Mouse (Mus musculus): Measurements from ENCODE around the gene Cenpe. TPM values are rescaled to one million over a fixed set of nuclear protein-coding genes. Genes with fewer than 3 reads are reported as not detected.

The Cenpe gene
- polyA plus RNA-seq, 1 experiment from 2014 or later = 57.3 TPM

DNA sequence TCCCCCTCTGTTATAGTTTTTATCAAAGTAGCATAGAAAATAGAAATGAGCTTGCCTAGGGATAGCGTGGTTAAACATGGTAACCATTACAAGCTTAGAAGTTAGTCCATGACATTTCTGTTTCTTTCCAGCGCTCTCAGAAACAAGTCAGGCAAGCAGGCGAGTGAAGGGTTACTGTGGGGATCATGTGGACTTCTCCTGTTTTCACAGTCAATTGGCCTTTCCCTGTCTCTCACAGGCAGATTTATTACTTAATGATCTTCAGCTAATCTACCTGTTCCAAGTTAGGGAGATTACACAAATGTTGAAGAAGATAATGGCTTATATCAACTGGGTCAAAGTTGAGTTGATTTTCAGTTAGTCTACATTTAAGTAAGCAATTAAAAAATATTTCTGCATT, 20.1 kb downstream of the Cenpe start:
- WGBS = 89% methylated on average over 3 of the region's 3 CpGs
- Histone ChIP-seq H3K4me2 (ENCODE audit: low read depth, low read length, severe bottlenecking) (no peak overlapping the region), H3K9me3 (ENCODE audit: control insufficient read depth, low read length) (no peaks in the 10 kb centered on the region), H3K4me3 (ENCODE audit: low read depth, low read length) (no peak overlapping the region), H3K27ac (ENCODE audit: low read depth, low read length) (no peak overlapping the region), H3K36me3 (ENCODE audit: control insufficient read depth, insufficient read depth, low read length) (peaks cover 15% of the 10 kb centered on the region; the same call in 1 of the 2 replicates), H3K27me3 (ENCODE audit: control insufficient read depth, insufficient read depth, low read length) (no peaks in the 10 kb centered on the region), H3K9ac (ENCODE audit: low read length) (no peak overlapping the region), H3K4me1 (replicated peaks; ENCODE audit: control insufficient read depth, insufficient read depth, low read length) (no peaks in the 10 kb centered on the region)
- no peak for DNase-seq (ENCODE audit: low spot score)
- ATAC-seq (replicated peaks; ENCODE audit: low FRiP score) = no peak

DNA sequence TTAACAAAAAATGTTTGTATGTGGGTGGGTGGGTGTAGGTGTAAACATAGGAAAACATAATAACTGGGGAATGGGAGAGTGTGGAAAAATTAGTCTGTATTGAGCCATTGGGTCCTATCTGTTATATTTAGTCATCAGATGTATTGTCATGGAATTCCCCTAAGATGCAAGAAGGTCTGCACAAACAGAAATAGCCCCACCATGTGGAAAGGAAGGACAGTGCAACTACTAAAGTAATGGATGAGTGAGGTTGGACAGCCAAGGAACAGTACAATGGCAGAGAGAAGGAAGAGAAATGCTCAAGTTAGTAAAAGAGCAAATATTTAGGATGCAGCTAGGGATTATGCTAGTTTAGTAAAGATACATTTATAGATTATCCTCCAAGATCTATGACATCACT, 33.4 kb downstream of the Cenpe start:
- H3K4me3 ChIP-seq (ENCODE audit: low read depth, low read length) = no peak overlapping the region
- no peak overlapping the region for H3K4me2 ChIP-seq (ENCODE audit: low read depth, low read length, severe bottlenecking)
- H3K9ac ChIP-seq (ENCODE audit: low read length) = no peak overlapping the region
- ATAC-seq (replicated peaks; ENCODE audit: low FRiP score) = no peak
- no peaks in the 10 kb centered on the region for H3K27me3 ChIP-seq (ENCODE audit: control insufficient read depth, insufficient read depth, low read length)
- no peak overlapping the region for H3K27ac ChIP-seq (ENCODE audit: low read depth, low read length)
- H3K9me3 ChIP-seq (ENCODE audit: control insufficient read depth, low read length) = no peaks in the 10 kb centered on the region
- peaks cover 25% of the 10 kb centered on the region; the same call in 1 of the 2 replicates for H3K36me3 ChIP-seq (ENCODE audit: control insufficient read depth, insufficient read depth, low read length)
- H3K4me1 ChIP-seq (replicated peaks; ENCODE audit: control insufficient read depth, insufficient read depth, low read length) = no peaks in the 10 kb centered on the region
- no peak for DNase-seq (ENCODE audit: low spot score)

DNA sequence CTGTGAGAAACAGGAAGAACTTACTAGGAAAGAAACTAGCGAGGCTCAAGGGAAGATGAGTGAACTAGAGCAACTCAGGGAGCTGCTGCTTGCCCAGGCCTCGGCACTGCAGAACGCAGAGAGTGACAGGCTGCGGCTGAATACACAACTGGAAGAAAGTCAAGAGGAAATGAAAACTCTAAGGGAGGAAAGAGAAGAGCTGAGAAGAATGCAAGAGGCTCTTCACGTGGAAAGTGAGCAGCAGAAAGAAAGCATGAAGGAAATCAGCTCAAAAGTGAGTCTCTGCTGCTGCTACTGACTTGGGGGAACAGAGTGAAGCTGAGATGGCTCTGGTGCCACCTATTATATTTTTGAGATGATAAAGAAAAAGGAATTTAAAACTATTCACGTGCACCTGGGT, 34.5 kb downstream of the Cenpe start:
- H3K9ac ChIP-seq (ENCODE audit: low read length) = no peak overlapping the region
- DNase-seq (ENCODE audit: low spot score) (no peak), ATAC-seq (replicated peaks; ENCODE audit: low FRiP score) (no peak)
- 97% methylated on average over 6 of the region's 6 CpGs for WGBS
- H3K4me2 ChIP-seq (ENCODE audit: low read depth, low read length, severe bottlenecking) = no peak overlapping the region
- no peak overlapping the region for H3K27ac ChIP-seq (ENCODE audit: low read depth, low read length)
- H3K9me3 ChIP-seq (ENCODE audit: control insufficient read depth, low read length) = no peaks in the 10 kb centered on the region
- H3K4me3 ChIP-seq (ENCODE audit: low read depth, low read length) = no peak overlapping the region
- peaks cover 21% of the 10 kb centered on the region; the same call in 1 of the 2 replicates for H3K36me3 ChIP-seq (ENCODE audit: control insufficient read depth, insufficient read depth, low read length)
- no peaks in the 10 kb centered on the region for H3K4me1 ChIP-seq (replicated peaks; ENCODE audit: control insufficient read depth, insufficient read depth, low read length)
- H3K27me3 ChIP-seq (ENCODE audit: control insufficient read depth, insufficient read depth, low read length) = no peaks in the 10 kb centered on the region

GRCm38 (mm10) chr3:135249104-135249503, 36.8 kb downstream of the Cenpe start:
- Histone ChIP-seq H3K4me1 (replicated peaks; ENCODE audit: control insufficient read depth, insufficient read depth, low read length) (no peaks in the 10 kb centered on the region), H3K27me3 (ENCODE audit: control insufficient read depth, insufficient read depth, low read length) (no peaks in the 10 kb centered on the region), H3K27ac (ENCODE audit: low read depth, low read length) (no peak overlapping the region), H3K9me3 (ENCODE audit: control insufficient read depth, low read length) (no peaks in the 10 kb centered on the region), H3K9ac (ENCODE audit: low read length) (no peak overlapping the region), H3K4me2 (ENCODE audit: low read depth, low read length, severe bottlenecking) (no peak overlapping the region), H3K4me3 (ENCODE audit: low read depth, low read length) (no peak overlapping the region), H3K36me3 (ENCODE audit: control insufficient read depth, insufficient read depth, low read length) (peaks cover 17% of the 10 kb centered on the region; the same call in 1 of the 2 replicates)
- DNase-seq (ENCODE audit: low spot score) = peak; percentile 74
- ATAC-seq (replicated peaks; ENCODE audit: low FRiP score) = peak; percentile 73
- WGBS = 89% methylated on average over 6 of the region's 6 CpGs

GRCm38 (mm10) chr3:135251825-135252224, 39.5 kb downstream of the Cenpe start:
- Histone ChIP-seq H3K4me2 (ENCODE audit: low read depth, low read length, severe bottlenecking) (no peak overlapping the region), H3K27ac (ENCODE audit: low read depth, low read length) (no peak overlapping the region), H3K36me3 (ENCODE audit: control insufficient read depth, insufficient read depth, low read length) (peaks cover 8% of the 10 kb centered on the region; the same call in 1 of the 2 replicates), H3K27me3 (ENCODE audit: control insufficient read depth, insufficient read depth, low read length) (no peaks in the 10 kb centered on the region), H3K4me1 (replicated peaks; ENCODE audit: control insufficient read depth, insufficient read depth, low read length) (no peaks in the 10 kb centered on the region), H3K4me3 (ENCODE audit: low read depth, low read length) (no peak overlapping the region), H3K9me3 (ENCODE audit: control insufficient read depth, low read length) (no peaks in the 10 kb centered on the region), H3K9ac (ENCODE audit: low read length) (no peak overlapping the region)
- DNase-seq (ENCODE audit: low spot score) (no peak), ATAC-seq (replicated peaks; ENCODE audit: low FRiP score) (no peak)
- 94% methylated on average over 6 of the region's 6 CpGs for WGBS

DNA sequence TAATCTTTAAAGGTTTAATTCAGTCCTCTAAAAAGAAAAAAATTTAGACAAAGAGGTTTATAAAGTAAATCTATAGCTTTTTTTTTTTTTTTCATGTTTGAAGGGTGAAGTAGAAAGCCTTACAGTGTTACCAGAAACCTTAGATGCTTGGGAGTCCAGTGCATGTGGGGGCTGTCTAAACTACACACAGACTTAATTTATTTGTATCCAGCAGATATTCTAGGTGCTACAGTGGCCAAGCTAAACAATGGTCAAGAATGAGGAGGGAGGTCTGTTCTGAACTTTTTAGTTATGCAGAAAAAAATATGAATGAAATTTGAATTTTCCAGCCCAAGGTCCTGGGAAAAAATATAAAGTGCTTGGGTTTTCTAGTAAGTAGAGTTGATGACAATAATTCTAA, 42.4 kb downstream of the Cenpe start:
- H3K36me3 ChIP-seq (ENCODE audit: control insufficient read depth, insufficient read depth, low read length) = peaks cover 9% of the 10 kb centered on the region
- H3K9me3 ChIP-seq (ENCODE audit: control insufficient read depth, low read length) = no peaks in the 10 kb centered on the region
- H3K27me3 ChIP-seq (ENCODE audit: control insufficient read depth, insufficient read depth, low read length) = no peaks in the 10 kb centered on the region
- no peak for DNase-seq (ENCODE audit: low spot score)
- H3K27ac ChIP-seq (ENCODE audit: low read depth, low read length) = no peak overlapping the region
- ATAC-seq (replicated peaks; ENCODE audit: low FRiP score) = no peak
- no peak overlapping the region for H3K9ac ChIP-seq (ENCODE audit: low read length)
- no peak overlapping the region for H3K4me2 ChIP-seq (ENCODE audit: low read depth, low read length, severe bottlenecking)
- no peak overlapping the region for H3K4me3 ChIP-seq (ENCODE audit: low read depth, low read length)
- no peaks in the 10 kb centered on the region for H3K4me1 ChIP-seq (replicated peaks; ENCODE audit: control insufficient read depth, insufficient read depth, low read length)

DNA sequence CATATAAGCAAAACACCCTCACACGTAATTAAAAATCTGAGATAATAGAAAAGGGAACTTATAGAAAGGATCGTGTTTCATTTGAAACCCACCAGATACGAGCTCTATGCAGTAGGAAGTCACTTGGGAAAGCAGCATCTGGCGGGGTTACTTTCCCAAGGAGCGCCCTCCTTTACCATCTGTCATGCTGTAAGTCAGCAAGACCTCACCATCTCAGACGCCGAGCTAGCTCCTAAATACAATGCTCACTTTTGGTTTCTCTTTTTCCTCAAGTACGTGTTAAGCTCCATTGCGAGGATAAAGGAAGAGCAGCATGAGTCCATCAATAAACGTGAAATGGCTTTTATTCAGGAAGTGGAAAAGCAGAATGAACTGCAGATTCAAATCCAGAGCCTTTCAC, 46.6 kb downstream of the Cenpe start:
- Histone ChIP-seq H3K9ac (ENCODE audit: low read length) (no peak overlapping the region), H3K36me3 (ENCODE audit: control insufficient read depth, insufficient read depth, low read length) (peaks cover 19% of the 10 kb centered on the region), H3K4me2 (ENCODE audit: low read depth, low read length, severe bottlenecking) (no peak overlapping the region), H3K9me3 (ENCODE audit: control insufficient read depth, low read length) (no peaks in the 10 kb centered on the region), H3K4me1 (replicated peaks; ENCODE audit: control insufficient read depth, insufficient read depth, low read length) (no peaks in the 10 kb centered on the region), H3K4me3 (ENCODE audit: low read depth, low read length) (no peak overlapping the region), H3K27me3 (ENCODE audit: control insufficient read depth, insufficient read depth, low read length) (no peaks in the 10 kb centered on the region), H3K27ac (ENCODE audit: low read depth, low read length) (no peak overlapping the region)
- no peak for ATAC-seq (replicated peaks; ENCODE audit: low FRiP score)
- 87% methylated on average over 10 of the region's 10 CpGs for WGBS
- DNase-seq (ENCODE audit: low spot score) = no peak

- H3K27ac ChIP-seq (ENCODE audit: low read depth, low read length) = no peak overlapping the region
- H3K9me3 ChIP-seq (ENCODE audit: control insufficient read depth, low read length) = no peaks in the 10 kb centered on the region
- 91% methylated on average over 7 of the region's 7 CpGs for WGBS
- no peak overlapping the region for H3K4me2 ChIP-seq (ENCODE audit: low read depth, low read length, severe bottlenecking)
- ATAC-seq (replicated peaks; ENCODE audit: low FRiP score) (no peak), DNase-seq (ENCODE audit: low spot score) (no peak)
- peaks cover 20% of the 10 kb centered on the region for H3K36me3 ChIP-seq (ENCODE audit: control insufficient read depth, insufficient read depth, low read length)
- H3K4me1 ChIP-seq (replicated peaks; ENCODE audit: control insufficient read depth, insufficient read depth, low read length) = no peaks in the 10 kb centered on the region
- no peak overlapping the region for H3K4me3 ChIP-seq (ENCODE audit: low read depth, low read length)
- no peak overlapping the region for H3K9ac ChIP-seq (ENCODE audit: low read length)
- no peaks in the 10 kb centered on the region for H3K27me3 ChIP-seq (ENCODE audit: control insufficient read depth, insufficient read depth, low read length)
Observed at GRCm38 (mm10) chr3:135260233-135260632, 47.9 kb downstream of the Cenpe start.

DNA sequence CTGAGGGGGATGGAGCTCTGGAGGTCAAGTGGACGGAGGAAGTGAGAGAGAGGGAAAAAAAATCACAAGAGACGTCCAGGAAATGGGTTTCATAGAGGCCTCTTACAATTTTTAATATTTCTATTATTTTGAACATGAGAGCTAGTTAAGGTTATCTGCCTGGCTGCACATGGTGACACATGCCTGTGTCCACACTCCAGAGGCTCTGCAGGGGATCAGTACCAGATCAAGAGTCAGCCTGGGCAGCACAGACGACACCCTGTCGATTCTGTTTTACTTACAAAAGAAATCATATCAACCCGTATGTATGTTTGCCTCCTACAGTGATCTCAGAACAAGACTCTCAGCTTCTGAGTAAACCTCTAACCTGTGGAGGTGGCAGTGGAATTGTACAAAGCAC, 56.3 kb downstream of the Cenpe start:
- Histone ChIP-seq H3K4me3 (ENCODE audit: low read depth, low read length) (no peak overlapping the region), H3K4me2 (ENCODE audit: low read depth, low read length, severe bottlenecking) (no peak overlapping the region), H3K36me3 (ENCODE audit: control insufficient read depth, insufficient read depth, low read length) (peaks cover 13% of the 10 kb centered on the region; the same call in 1 of the 2 replicates), H3K9ac (ENCODE audit: low read length) (no peak overlapping the region), H3K27ac (ENCODE audit: low read depth, low read length) (no peak overlapping the region), H3K27me3 (ENCODE audit: control insufficient read depth, insufficient read depth, low read length) (no peaks in the 10 kb centered on the region), H3K9me3 (ENCODE audit: control insufficient read depth, low read length) (no peaks in the 10 kb centered on the region), H3K4me1 (replicated peaks; ENCODE audit: control insufficient read depth, insufficient read depth, low read length) (no peaks in the 10 kb centered on the region)
- ATAC-seq (replicated peaks; ENCODE audit: low FRiP score) = no peak
- no peak for DNase-seq (ENCODE audit: low spot score)
- 94% methylated on average over 5 of the region's 5 CpGs for WGBS
